In the genomic region with DNA sequence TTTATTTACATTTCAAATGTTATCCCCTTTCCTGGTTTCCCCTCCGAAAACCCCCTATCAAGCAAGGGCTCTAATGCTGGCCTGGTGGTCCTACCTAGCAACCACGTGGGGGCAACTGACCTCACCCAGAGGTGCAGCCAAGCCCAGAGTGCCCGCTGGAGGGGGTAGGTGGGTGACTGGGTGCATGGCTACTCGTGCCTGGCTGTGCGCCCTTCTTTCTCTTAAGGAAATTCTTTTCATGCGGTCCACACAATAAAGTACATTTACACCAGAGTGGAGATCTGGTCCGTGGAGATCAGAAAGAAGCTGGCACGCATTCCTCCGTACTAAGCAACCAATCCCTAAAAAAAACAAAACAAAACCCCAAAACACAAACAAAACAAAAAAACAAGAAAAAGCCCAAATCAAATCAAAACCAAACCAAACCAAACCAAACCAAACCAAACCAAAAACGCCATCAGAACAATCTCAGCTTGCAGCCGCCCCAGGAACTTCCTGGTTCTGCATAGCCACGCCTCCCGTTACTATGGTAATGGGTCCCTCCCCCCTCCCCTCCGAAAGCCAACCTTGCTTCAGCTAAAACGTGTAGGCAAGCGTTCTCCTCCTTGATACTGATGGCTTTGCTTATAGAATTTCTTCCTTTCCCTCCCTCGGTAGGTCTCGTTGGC, we compare ENCODE assay signal across 8 mouse cellular contexts. TPM values are rescaled to one million over a fixed set of nuclear protein-coding genes. Genes with fewer than 3 reads are reported as not detected.
DNase-seq lines count a peak whose midpoint lies in the region; ATAC-seq and TF ChIP-seq lines count a peak whose summit lies in the region.

No protein-coding gene starts in this region.

- peak; percentile 35 to 44 for DNase-seq in left cerebral cortex, postnatal 25 days (ENCODE audit: low spot score in 2 of 2)
- no peak for DNase-seq in left cerebral cortex, adult 8-10 months (ENCODE audit: low spot score in 2 of 2)
- peak; percentile 38 for DNase-seq in cerebellum, adult 11 months
- DNase-seq in forebrain, postnatal 0 days: peak; percentile 90
- peak; percentile 88 for DNase-seq in hindlimb bud, embryonic 11.5 days (ENCODE audit: extremely low spot score, low read depth, low spot score)
- DNase-seq in neural tube, embryonic 11.5 days (ENCODE audit: low spot score): peak; percentile 87
- DNase-seq in thymus, postnatal 25 days: peak; percentile 64

- peak overlapping the region; percentile 73 for H3K4me2 ChIP-seq in forebrain, postnatal 0 days (ENCODE audit: low read depth)
- H3K4me2 ChIP-seq in liver, embryonic 15.5 days: peak overlapping the region; percentile 61
- peak overlapping the region; percentile 63 for H3K4me2 ChIP-seq in neural tube, embryonic 11.5 days (ENCODE audit: low read depth)

- H3K36me3 ChIP-seq in forebrain, postnatal 0 days (ENCODE audit: insufficient read depth): no peaks in the 10 kb centered on the region
- no peaks in the 10 kb centered on the region for H3K36me3 ChIP-seq in liver, embryonic 15.5 days (replicated peaks)
- no peaks in the 10 kb centered on the region for H3K36me3 ChIP-seq in neural tube, embryonic 11.5 days (ENCODE audit: control insufficient read depth, insufficient read depth, low read length)

- WGBS in forebrain, postnatal 0 days: 1% methylated on average over 18 of the region's 18 CpGs
- WGBS in liver, embryonic 15.5 days (ENCODE audit: insufficient replicate concordance): 1% methylated on average over 18 of the region's 18 CpGs
- WGBS in neural tube, embryonic 11.5 days: 0% methylated on average over 18 of the region's 18 CpGs

- H3K4me1 ChIP-seq in forebrain, postnatal 0 days (ENCODE audit: insufficient read depth): peaks cover 15% of the 10 kb centered on the region; the same call in 1 of the 2 replicates
- peaks cover 33% of the 10 kb centered on the region for H3K4me1 ChIP-seq in liver, embryonic 15.5 days (replicated peaks)
- 0 out of 2 replicates have a peak, but pooled peaks cover 3% of the 10 kb centered on the region for H3K4me1 ChIP-seq in neural tube, embryonic 11.5 days (ENCODE audit: control insufficient read depth, insufficient read depth, low read length)

- no peaks in the 10 kb centered on the region for H3K9me3 ChIP-seq in forebrain, postnatal 0 days (ENCODE audit: low read length)
- H3K9me3 ChIP-seq in liver, embryonic 15.5 days (replicated peaks): no peaks in the 10 kb centered on the region
- no peaks in the 10 kb centered on the region for H3K9me3 ChIP-seq in neural tube, embryonic 11.5 days (ENCODE audit: control insufficient read depth, low read length)

- intact Hi-C loops in left cerebral cortex, postnatal 25 days (cut with DNase I): no loop called here

- peak; percentile 92 for ATAC-seq in forebrain, postnatal 0 days
- ATAC-seq in liver, embryonic 15.5 days (ENCODE audit: insufficient read depth): no peak
- peak; percentile 82 for ATAC-seq in neural tube, embryonic 11.5 days (ENCODE audit: insufficient read depth, low FRiP score, low TSS enrichment)

- peak overlapping the region; percentile 40 for H3K4me3 ChIP-seq in forebrain, postnatal 0 days (ENCODE audit: low read depth, low read length)
- H3K4me3 ChIP-seq in liver, embryonic 15.5 days (replicated peaks): peak overlapping the region; percentile 40
- peak overlapping the region; percentile 32 for H3K4me3 ChIP-seq in neural tube, embryonic 11.5 days (ENCODE audit: low read depth, low read length)

- H3K9ac ChIP-seq in forebrain, postnatal 0 days: peak overlapping the region; percentile 47
- 0 out of 2 replicates have a peak overlapping the region, but pooled peaks have one; percentile 6 for H3K9ac ChIP-seq in liver, embryonic 15.5 days
- 0 out of 2 replicates have a peak overlapping the region, but pooled peaks have one; percentile 24 for H3K9ac ChIP-seq in neural tube, embryonic 11.5 days (ENCODE audit: low read length)

- peak overlapping the region; percentile 75 for H3K27ac ChIP-seq in forebrain, postnatal 0 days (ENCODE audit: low read depth, low read length)
- H3K27ac ChIP-seq in liver, embryonic 15.5 days (replicated peaks): no peak overlapping the region
- no peak overlapping the region for H3K27ac ChIP-seq in neural tube, embryonic 11.5 days (ENCODE audit: low read depth, low read length)

- no peaks in the 10 kb centered on the region for H3K27me3 ChIP-seq in forebrain, postnatal 0 days (ENCODE audit: insufficient read depth, low read length)
- 0 out of 2 replicates have a peak, but pooled peaks cover 3% of the 10 kb centered on the region for H3K27me3 ChIP-seq in liver, embryonic 15.5 days
- H3K27me3 ChIP-seq in neural tube, embryonic 11.5 days (ENCODE audit: control insufficient read depth, insufficient read depth, low read length): no peaks in the 10 kb centered on the region

- peak; percentile 40 for TF ChIP-seq CTCF in forebrain, postnatal 0 days (IDR thresholded peaks at IDR 0.05; ENCODE audit: low read depth)

RNA-seq across cellular contexts. Expression of a gene that starts 54.4 kb away (rescaled TPM):
- total RNA-seq in left cerebral cortex, postnatal 25 days (2021): not detected
- total RNA-seq in left cerebral cortex, adult 8-10 months (2022): not detected
- 0.29 TPM in 1 of 2 replicates, not detected in the other for total RNA-seq in forebrain, postnatal 0 days (2014; rRNA removed)
- polyA plus RNA-seq in forebrain, postnatal 0 days (2015; fragmentation: Nextera tagmentation; extraction: Ambion mirVana): 0.33 and 2.1 TPM in 2 replicates
- 0.22 and 0.28 TPM in 2 replicates for polyA plus RNA-seq in liver, embryonic 15.5 days (2015; fragmentation: Nextera tagmentation; extraction: Ambion mirVana)
- polyA plus RNA-seq in neural tube, embryonic 11.5 days (2014; fragmentation: Nextera tagmentation; extraction: Ambion mirVana): 0.76 and 0.95 TPM in 2 replicates

Comparison
In these comparisons a context has a peak if more than half of its experiments do, and no peak if none do; other contexts are left out.
1. DNase-seq: peak in left cerebral cortex, postnatal 25 days (2 of 2), cerebellum, adult 11 months (single experiment), forebrain, postnatal 0 days (single experiment), hindlimb bud, embryonic 11.5 days (single experiment), neural tube, embryonic 11.5 days (single experiment) and thymus, postnatal 25 days (single experiment); none in left cerebral cortex, adult 8-10 months (0 of 2).
2. Peak in every context shown above with its lines, with median percentiles within 50 percentile points of each other: H3K4me2 ChIP-seq, H3K4me3 ChIP-seq and H3K9ac ChIP-seq.